Mouse (Mus musculus) ES-Bruce4 (cell line): ENCODE data around the gene Hdgfl2. TPM values are rescaled to one million over a fixed set of nuclear protein-coding genes. Genes with fewer than 3 reads are reported as not detected.

ENCODE experiments used
- H3K27ac ChIP-seq: 2 replicates; pipeline ENCODE4 v1.5.1; 2012; ENCODE audit warnings: low read length, inconsistent platforms; ENCODE audit not compliant: insufficient read depth
- H3K27me3 ChIP-seq: 2 replicates; pipeline ENCODE4 v1.6.1; 2012; ENCODE audit warnings: mild to moderate bottlenecking, low read length, inconsistent platforms; ENCODE audit not compliant: control insufficient read depth, poor library complexity, insufficient read depth, severe bottlenecking
- H3K36me3 ChIP-seq: 2 replicates; pipeline ENCODE4 v1.6.1; 2012; ENCODE audit warnings: inconsistent platforms, mild to moderate bottlenecking, low read length, moderate library complexity; ENCODE audit not compliant: control insufficient read depth, poor library complexity, insufficient read depth, severe bottlenecking
- H3K4me1 ChIP-seq: one replicate; pipeline ENCODE4 v1.8.1; 2011; ENCODE audit warnings: low read length; ENCODE audit not compliant: control insufficient read depth, insufficient read depth
- H3K4me3 ChIP-seq: 2 replicates; pipeline ENCODE4 v1.5.1; 2011; ENCODE audit warnings: low read depth, mild to moderate bottlenecking, low read length
- H3K9ac ChIP-seq: 2 replicates; pipeline ENCODE4 v1.6.1; 2012; ENCODE audit warnings: low read depth, mild to moderate bottlenecking, inconsistent platforms; ENCODE audit not compliant: poor library complexity, severe bottlenecking
- H3K9me3 ChIP-seq: replicated peaks from 2 replicates; pipeline ENCODE4 v1.6.1; 2012; ENCODE audit warnings: mild to moderate bottlenecking, low read length, inconsistent platforms; ENCODE audit not compliant: control insufficient read depth, poor library complexity, insufficient read depth, severe bottlenecking
- CTCF ChIP-seq: IDR thresholded peaks from one replicate; pipeline ENCODE4 v1.8.1; 2011; ENCODE audit warnings: low read depth, low read length
- EP300 ChIP-seq: IDR thresholded peaks from 2 replicates; pipeline ENCODE4 v1.6.1; 2011; ENCODE audit warnings: low read depth, low read length; ENCODE audit not compliant: insufficient read depth
- POLR2A ChIP-seq: IDR thresholded peaks from one replicate; pipeline ENCODE4 v1.8.1; 2011; ENCODE audit warnings: low read length; ENCODE audit not compliant: insufficient read depth
- polyA plus RNA-seq: library from polyadenylated mRNA; stranded (reverse); fragments of >200 nt; gene quantifications from 2 replicates; pipeline ENCODE4 v1.2.4, GENCODE M21; 2011; ENCODE audit warnings: low read depth; ENCODE audit not compliant: missing spikeins, insufficient read depth, insufficient read length

Gene Hdgfl2
- polyA plus RNA-seq, 1 experiment: 77.5 TPM

DNA sequence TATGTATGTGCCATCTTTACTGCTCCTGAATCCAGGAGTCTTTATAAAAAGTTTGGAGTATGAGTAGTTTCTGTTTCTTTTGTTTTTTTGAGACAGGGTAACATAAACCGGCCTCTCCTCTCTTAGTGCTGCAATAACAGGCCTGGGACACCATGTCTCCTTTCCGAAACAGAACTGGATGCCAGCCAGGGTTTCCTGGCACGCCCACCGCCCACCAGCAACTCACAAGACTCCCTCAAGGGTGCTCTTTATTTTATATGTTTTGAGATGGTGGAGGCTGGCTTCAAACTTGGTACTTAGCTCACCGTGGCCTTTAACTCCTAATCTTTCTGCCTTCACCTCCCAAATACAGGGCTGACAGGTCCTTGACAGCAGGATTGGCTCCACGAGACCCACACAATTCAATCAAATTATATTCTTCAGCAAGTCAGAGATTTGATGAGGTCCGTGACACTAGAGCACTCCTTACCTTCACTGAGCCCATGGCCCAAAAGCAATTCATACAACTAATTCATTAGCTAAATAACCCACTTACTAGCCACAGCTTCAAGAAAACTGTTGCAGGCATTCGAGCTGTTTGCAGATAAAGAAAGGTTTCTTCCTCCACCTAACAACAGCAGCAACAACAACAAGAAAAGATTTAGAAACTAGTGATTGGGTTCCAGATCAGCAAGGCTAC, 40.7 kb upstream of the Hdgfl2 start:
- 0 out of 2 replicates have a peak overlapping the region, but pooled peaks have one; percentile 16 for H3K9ac ChIP-seq
- TF ChIP-seq EP300: no peak
- no peaks in the 10 kb centered on the region for H3K27me3 ChIP-seq
- H3K27ac ChIP-seq: no peak overlapping the region
- H3K36me3 ChIP-seq: peaks cover 8% of the 10 kb centered on the region
- no peak overlapping the region for H3K4me3 ChIP-seq
- no peaks in the 10 kb centered on the region for H3K9me3 ChIP-seq
- H3K4me1 ChIP-seq: peaks cover 1% of the 10 kb centered on the region

DNA sequence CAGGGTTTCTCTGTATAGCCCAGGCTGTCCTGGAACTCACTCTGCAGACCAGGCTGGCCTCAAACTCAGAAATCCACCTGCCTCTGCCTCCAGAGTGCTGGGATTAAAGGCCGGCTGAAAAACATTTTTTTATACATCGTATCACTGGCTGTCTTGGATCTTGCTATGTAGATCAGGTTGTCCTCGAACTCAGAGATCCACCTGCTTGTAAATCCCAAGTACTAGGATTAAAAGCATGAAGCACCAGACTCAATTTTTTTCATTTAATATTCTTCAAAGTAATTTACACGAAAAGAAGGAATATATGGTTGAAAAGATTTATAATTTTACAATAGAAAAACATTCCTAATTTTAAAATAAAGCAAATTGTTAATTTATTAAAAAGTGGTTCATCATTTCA, 40.1 kb upstream of the Hdgfl2 start:
- peak overlapping the region; percentile 66 for H3K9ac ChIP-seq
- no peaks in the 10 kb centered on the region for H3K27me3 ChIP-seq
- no peak overlapping the region for H3K27ac ChIP-seq
- no peaks in the 10 kb centered on the region for H3K9me3 ChIP-seq
- TF ChIP-seq CTCF (no peak), EP300 (no peak), POLR2A (no peak)
- peaks cover 1% of the 10 kb centered on the region for H3K4me1 ChIP-seq
- peaks cover 10% of the 10 kb centered on the region for H3K36me3 ChIP-seq
- H3K4me3 ChIP-seq: no peak overlapping the region

DNA sequence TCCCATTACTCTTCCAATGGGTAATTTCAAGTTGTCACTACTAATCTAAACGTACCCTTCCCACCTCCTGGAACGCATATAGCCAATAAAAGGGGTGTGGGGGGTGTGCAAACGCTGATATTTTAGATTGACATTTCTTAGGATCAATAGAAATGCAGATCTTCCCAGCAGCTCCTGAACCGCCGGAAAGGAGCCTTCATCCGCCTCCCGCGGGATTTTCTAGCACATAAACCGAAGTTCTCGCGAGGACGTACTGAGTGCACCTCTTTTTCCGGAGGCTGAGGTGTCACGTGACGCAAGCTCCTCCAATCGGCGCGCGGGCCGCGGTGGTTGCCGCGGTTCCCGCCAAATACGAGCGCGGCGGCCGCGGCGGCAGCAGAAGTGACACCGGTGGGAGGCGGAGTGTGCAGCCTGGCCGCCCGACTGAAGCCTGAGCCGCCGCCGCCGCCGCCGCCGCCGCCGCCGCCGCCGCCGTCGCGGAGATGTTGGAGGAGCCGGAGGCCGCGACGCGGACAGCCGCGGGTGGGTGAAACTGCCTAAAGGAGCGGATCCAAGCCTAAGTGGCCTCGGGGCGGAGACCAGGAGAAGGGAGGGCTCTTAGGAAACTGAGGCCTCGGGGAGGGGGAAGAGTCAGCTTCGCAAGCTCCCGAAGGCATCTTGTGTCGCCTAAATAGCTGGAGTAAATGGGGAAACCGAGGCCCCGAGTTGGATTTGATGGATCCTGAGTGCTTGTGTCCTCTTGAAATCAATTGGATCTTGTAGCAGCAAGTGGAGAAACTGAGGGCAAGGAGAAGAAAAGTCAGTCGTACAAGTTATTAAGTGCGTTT, 39.2 kb upstream of the Hdgfl2 start, which contains the start of gene Chaf1a:
Gene Chaf1a, plus strand, starts transcription at position 410 of the 827 bp plus-strand sequence.
- peaks cover 18% of the 10 kb centered on the region for H3K36me3 ChIP-seq
- peak within 1 kb of the TSS; percentile 97 for H3K9ac ChIP-seq
- H3K27me3 ChIP-seq: no peaks in the 10 kb centered on the region
- H3K4me1 ChIP-seq: peaks cover 1% of the 10 kb centered on the region
- H3K27ac ChIP-seq: peak within 1 kb of the TSS; percentile 87
- TF ChIP-seq POLR2A (peak; percentile 67), CTCF (no peak)
- peak within 1 kb of the TSS; percentile 96 for H3K4me3 ChIP-seq
- H3K9me3 ChIP-seq: no peaks in the 10 kb centered on the region

DNA sequence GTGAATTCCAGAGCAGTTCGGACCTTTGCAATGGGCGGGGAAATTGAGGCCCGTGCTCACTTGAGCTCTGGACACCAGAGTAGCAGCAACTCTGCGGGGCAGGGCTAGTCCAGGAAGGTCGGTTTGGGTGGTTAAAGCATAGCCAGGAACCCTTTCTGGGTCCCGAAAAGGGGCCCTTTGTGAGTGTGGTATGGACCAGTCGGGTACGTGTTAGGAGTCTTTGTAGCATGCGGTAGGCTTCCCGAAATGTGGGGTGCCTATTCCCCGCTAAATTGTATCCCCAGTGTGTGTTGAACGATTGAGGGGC, 38.6 kb upstream of the Hdgfl2 start:
- Histone ChIP-seq H3K9me3 (no peaks in the 10 kb centered on the region), H3K27me3 (no peaks in the 10 kb centered on the region)
- TF ChIP-seq POLR2A (no peak), EP300 (no peak), CTCF (no peak)

DNA sequence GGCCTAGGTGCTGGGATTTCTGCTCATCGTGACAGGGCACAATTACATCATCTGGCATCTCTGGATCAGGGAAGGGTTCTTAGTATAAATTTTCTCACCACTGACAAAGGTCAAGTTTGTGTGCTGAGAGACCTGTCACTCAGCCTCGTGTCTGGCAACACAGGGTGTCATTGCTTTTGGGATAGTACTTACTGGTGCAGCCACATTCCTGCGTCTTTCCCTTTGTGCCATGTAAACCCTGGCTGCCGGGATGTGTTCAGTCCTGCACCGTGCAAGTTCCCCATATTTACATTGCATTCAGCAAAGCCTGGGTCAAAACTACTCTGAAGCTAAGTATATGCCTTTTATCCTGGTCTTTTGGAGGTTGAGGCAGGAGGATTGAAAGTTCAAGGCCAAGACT, 28.1 kb upstream of the Hdgfl2 start:
- Histone ChIP-seq H3K4me3 (no peak overlapping the region), H3K27ac (no peak overlapping the region), H3K27me3 (no peaks in the 10 kb centered on the region), H3K9ac (no peak overlapping the region), H3K9me3 (no peaks in the 10 kb centered on the region), H3K4me1 (no peaks in the 10 kb centered on the region), H3K36me3 (peaks cover 62% of the 10 kb centered on the region)
- no peak for TF ChIP-seq CTCF
- no peak for TF ChIP-seq POLR2A
- no peak for TF ChIP-seq EP300

More for the DNA sequence above, 38.6 kb upstream of the Hdgfl2 start:
- peaks cover 1% of the 10 kb centered on the region for H3K4me1 ChIP-seq
- H3K9ac ChIP-seq: peak overlapping the region; percentile 97
- H3K36me3 ChIP-seq: peaks cover 22% of the 10 kb centered on the region
- peak overlapping the region; percentile 96 for H3K4me3 ChIP-seq
- peak overlapping the region; percentile 87 for H3K27ac ChIP-seq

DNA sequence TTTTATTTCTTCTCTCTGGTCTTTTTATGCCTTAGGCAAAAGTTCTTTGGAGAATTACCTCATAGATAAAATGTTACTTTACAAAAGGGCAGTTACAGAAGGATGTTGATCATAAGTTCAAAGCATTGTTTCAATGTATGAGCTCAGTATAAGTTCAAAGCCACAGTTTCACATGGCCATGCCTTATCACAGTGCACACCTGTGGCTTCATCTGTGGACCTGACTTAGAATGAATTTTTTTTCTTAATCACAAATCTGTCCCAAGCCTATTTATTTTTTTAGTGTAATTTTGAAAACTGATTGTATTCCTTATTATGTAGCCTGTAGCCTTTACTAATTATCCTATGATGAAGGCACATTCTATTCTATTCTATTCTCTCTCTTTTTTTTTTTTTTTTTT, 24.5 kb upstream of the Hdgfl2 start:
- Histone ChIP-seq H3K36me3 (peaks cover 56% of the 10 kb centered on the region), H3K4me3 (no peak overlapping the region), H3K27me3 (no peaks in the 10 kb centered on the region), H3K9ac (no peak overlapping the region), H3K9me3 (no peaks in the 10 kb centered on the region), H3K27ac (no peak overlapping the region), H3K4me1 (no peaks in the 10 kb centered on the region)
- no peak for TF ChIP-seq CTCF
- TF ChIP-seq EP300: no peak
- no peak for TF ChIP-seq POLR2A
